Mouse (Mus musculus) ovary, adult 10 weeks (tissue): ENCODE data around the gene Gm3476. TPM values are rescaled to one million over a fixed set of nuclear protein-coding genes. Genes with fewer than 3 reads are reported as not detected.

Experiments used
- polyA plus RNA-seq: library from polyadenylated mRNA; stranded (reverse); fragments of 350-450 nt; fragmentation: Illumina TruSeq; extraction: RNeasy Lipid Tissue Mini Kit (QIAGEN cat#74804); gene quantifications from one replicate; pipeline ENCODE4 v1.2.3, GENCODE M21; 2014

Gm3476 gene
- not detected for polyA plus RNA-seq

GRCm38 (mm10) chr14:6125707-6126106, at the start of gene Gm3476:
Gene Gm3476 (minus strand): TSS chr14:6125807.

GRCm38 (mm10) chr14:6108272-6108925, 17.2 kb downstream of the Gm3476 start, which contains the start of gene Gm3468:
Gene Gm3468 (minus strand): TSS chr14:6108665.

GRCm38 (mm10) chr14:6093842-6094241, 31.8 kb downstream of the Gm3476 start, which contains the start of gene Gm8206:
Gene Gm8206 (minus strand): TSS chr14:6093942.

GRCm38 (mm10) chr14:6058167-6058566, 67.4 kb downstream of the Gm3476 start, which contains the start of gene Gm6337:
Gene Gm6337 (minus strand): TSS chr14:6058267.

Other genes with a start within 250 kb of the Gm3476 start
- not detected for gene Gm8237, start 245.4 kb downstream of the Gm3476 start, polyA plus RNA-seq
- gene Gm3248, start 164.1 kb downstream of the Gm3476 start, polyA plus RNA-seq = 0.29 TPM
- not detected for gene Gm3453, start 146.7 kb downstream of the Gm3476 start, polyA plus RNA-seq
- not detected for gene Gm6337, start 67.5 kb downstream of the Gm3476 start, polyA plus RNA-seq
- gene Gm8206, start 31.9 kb downstream of the Gm3476 start, polyA plus RNA-seq = not detected
- gene Gm3468, start 17.1 kb downstream of the Gm3476 start, polyA plus RNA-seq = 0.83 TPM
- gene Gm21560, start 93.5 kb upstream of the Gm3476 start, polyA plus RNA-seq = not detected
- not detected for gene Gm3411, start 161.4 kb upstream of the Gm3476 start, polyA plus RNA-seq
- not detected for gene Gm21103, start 179.0 kb upstream of the Gm3476 start, polyA plus RNA-seq
- not detected for gene Gm3618, start 217.9 kb upstream of the Gm3476 start, polyA plus RNA-seq